Mouse (Mus musculus) midbrain, embryonic 11.5 days (tissue): ENCODE measurements around the gene Shc4. TPM values are rescaled to one million over a fixed set of nuclear protein-coding genes. Genes with fewer than 3 reads are reported as not detected.

ENCODE experiments used
- ATAC-seq: fragments of 200-750 bp; cut with Nextera tagmentation; 2 replicates; pipeline ENCODE4 v1.8.0; 2017; ENCODE audit warnings: moderate TSS enrichment, moderate library complexity; ENCODE audit not compliant: low FRiP score
- DNase-seq: peaks from one replicate; pipeline ENCODE4 v3.0.0; 2015; ENCODE audit warnings: low spot score; ENCODE audit errors: missing footprints
- H3K27ac ChIP-seq: fragments of 300-500 bp; sonication (generic); 2 replicates; pipeline ENCODE4 v1.5.1; 2014; ENCODE audit warnings: low read depth, low read length
- H3K27me3 ChIP-seq: fragments of 300-500 bp; sonication (generic); 2 replicates; pipeline ENCODE4 v1.6.1; 2014; ENCODE audit warnings: mild to moderate bottlenecking, low read length, moderate library complexity, mixed read lengths; ENCODE audit not compliant: control insufficient read depth, insufficient read depth
- H3K36me3 ChIP-seq: fragments of 300-500 bp; sonication (generic); 2 replicates; pipeline ENCODE4 v1.6.1; 2014; ENCODE audit warnings: mild to moderate bottlenecking, low read length, moderate library complexity, mixed read lengths; ENCODE audit not compliant: control insufficient read depth, insufficient read depth
- H3K4me1 ChIP-seq: fragments of 300-500 bp; sonication (generic); 2 replicates; pipeline ENCODE4 v1.6.1; 2014; ENCODE audit warnings: low read length; ENCODE audit not compliant: control insufficient read depth, insufficient read depth
- H3K4me2 ChIP-seq: fragments of 300-500 bp; sonication (generic); 2 replicates; pipeline ENCODE4 v1.6.1; 2014; ENCODE audit warnings: mild to moderate bottlenecking, moderate library complexity
- H3K4me3 ChIP-seq: fragments of 300-500 bp; sonication (generic); 2 replicates; pipeline ENCODE4 v1.5.1; 2014; ENCODE audit warnings: low read depth, low read length
- H3K9ac ChIP-seq: fragments of 300-500 bp; sonication (generic); 2 replicates; pipeline ENCODE4 v1.6.1; 2014; ENCODE audit warnings: low read length
- H3K9me3 ChIP-seq: fragments of 300-500 bp; sonication (generic); 2 replicates; pipeline ENCODE4 v1.6.1; 2016; ENCODE audit warnings: low read length; ENCODE audit not compliant: control insufficient read depth
- WGBS: fragments of 180-500 bp; shearing (Covaris S2); extraction: QIAGEN DNeasy Blood & Tissue Kit; methylation state at CpG from one replicate; pipeline ENCODE4 v1.1.7; 2014; 5-methylcytosine and 5-hydroxymethylcytosine counted together
- polyA plus RNA-seq: library from polyadenylated mRNA; unstranded; fragments of >200 nt; fragmentation: Nextera tagmentation; extraction: Ambion mirVana; gene quantifications from 2 replicates; pipeline ENCODE4 v1.2.1, GENCODE M21; 2014

The Shc4 gene
- polyA plus RNA-seq, 1 experiment from 2014 or later: 0.82 TPM

- Histone ChIP-seq H3K27me3 (no peaks in the 10 kb centered on the region), H3K36me3 (peaks cover 21% of the 10 kb centered on the region), H3K4me1 (no peaks in the 10 kb centered on the region), H3K27ac (no peak overlapping the region), H3K4me2 (no peak overlapping the region), H3K9me3 (no peaks in the 10 kb centered on the region), H3K4me3 (no peak overlapping the region), H3K9ac (no peak overlapping the region)
- DNase-seq (no peak), ATAC-seq (no peak)
- 97% methylated on average over 12 of the region's 12 CpGs for WGBS
Measured at GRCm38 (mm10) chr2:125589287-125589686, 134.7 kb downstream of the Shc4 start.

- H3K36me3 ChIP-seq: peaks cover 12% of the 10 kb centered on the region
- H3K9me3 ChIP-seq: no peaks in the 10 kb centered on the region
- H3K27me3 ChIP-seq: no peaks in the 10 kb centered on the region
- no peak overlapping the region for H3K9ac ChIP-seq
- no peak overlapping the region for H3K4me3 ChIP-seq
- no peak for DNase-seq
- 91% methylated on average over 5 of the region's 5 CpGs for WGBS
- H3K27ac ChIP-seq: no peak overlapping the region
- no peak overlapping the region for H3K4me2 ChIP-seq
- no peak for ATAC-seq
- H3K4me1 ChIP-seq: no peaks in the 10 kb centered on the region
Measured at GRCm38 (mm10) chr2:125581081-125581480, 142.9 kb downstream of the Shc4 start.

DNA sequence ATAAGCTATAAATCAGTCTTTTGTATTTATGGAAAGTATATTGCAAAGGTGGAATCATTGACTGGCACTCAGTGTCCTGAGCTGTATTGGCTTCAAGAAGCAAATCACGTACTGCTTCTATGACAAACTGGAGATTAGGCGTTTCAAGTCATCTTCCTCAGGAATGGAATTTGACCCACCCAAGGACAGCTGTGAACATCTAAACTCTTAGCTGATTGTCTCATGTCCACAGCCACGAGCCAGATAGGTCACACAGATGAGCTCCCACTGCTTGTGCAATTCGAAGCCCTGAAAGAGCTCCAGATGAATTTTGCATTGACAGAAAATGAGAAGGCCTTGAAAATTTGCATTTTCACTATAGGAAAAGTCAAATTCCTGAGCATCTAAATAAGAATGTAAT, 146.3 kb downstream of the Shc4 start:
- H3K4me1 ChIP-seq: no peaks in the 10 kb centered on the region
- no peak overlapping the region for H3K27ac ChIP-seq
- no peak for ATAC-seq
- WGBS: 82% methylated on average over 4 of the region's 4 CpGs
- no peak for DNase-seq
- H3K4me3 ChIP-seq: no peak overlapping the region
- H3K9me3 ChIP-seq: no peaks in the 10 kb centered on the region
- H3K9ac ChIP-seq: no peak overlapping the region
- no peak overlapping the region for H3K4me2 ChIP-seq
- H3K27me3 ChIP-seq: no peaks in the 10 kb centered on the region
- peaks cover 23% of the 10 kb centered on the region for H3K36me3 ChIP-seq

Other genes with a start within 250 kb of the Shc4 start
- 0.22 TPM in 1 of 2 replicates, not detected in the other for gene Gm9913, start 219.1 kb downstream of the Shc4 start, polyA plus RNA-seq
- 9.0 and 9.1 TPM in 2 replicates for gene Fbn1, start 216.2 kb downstream of the Shc4 start, polyA plus RNA-seq
- gene Cep152, start 99.0 kb downstream of the Shc4 start, polyA plus RNA-seq: 7.3 and 8.2 TPM in 2 replicates
- 281 and 308 TPM in 2 replicates for gene Eid1, start 51.1 kb downstream of the Shc4 start, polyA plus RNA-seq
- gene Secisbp2l, start 58.7 kb upstream of the Shc4 start, polyA plus RNA-seq: 24.8 and 28.9 TPM in 2 replicates
- 26.9 and 33.9 TPM in 2 replicates for gene Galk2, start 135.0 kb upstream of the Shc4 start, polyA plus RNA-seq
- gene Cops2, start 135.0 kb upstream of the Shc4 start, polyA plus RNA-seq: 120 and 124 TPM in 2 replicates